Mouse (Mus musculus) left cerebral cortex, postnatal 10 days (tissue): ENCODE measurements at regions not wholly inside any gene's neighbourhood (a gene's known extent, or its start where the extent isn't known, plus 50 kb on each side); places are given as distances from the start of the nearest gene placed in this dataset.
"Not testable (repeated sequence)": the region's sequence is repeated elsewhere in the genome, so short reads cannot be mapped to it uniquely, and the experiment has no call there.

Experiments used
- DNase-seq, 2 experiments: peaks; one replicate each; pipeline ENCODE4 v3.0.0; 2021 to 2022; ENCODE audit warnings: low spot score in 2 of 2, mixed read lengths in 1 of 2; ENCODE audit errors: extremely low spot score in 1 of 2
- intact Hi-C: fragments of 180-260 bp; cut with DNase I; formaldehyde crosslinking; loops from one replicate; pipeline ENCODE4 v1.15.1; 2025

DNA sequence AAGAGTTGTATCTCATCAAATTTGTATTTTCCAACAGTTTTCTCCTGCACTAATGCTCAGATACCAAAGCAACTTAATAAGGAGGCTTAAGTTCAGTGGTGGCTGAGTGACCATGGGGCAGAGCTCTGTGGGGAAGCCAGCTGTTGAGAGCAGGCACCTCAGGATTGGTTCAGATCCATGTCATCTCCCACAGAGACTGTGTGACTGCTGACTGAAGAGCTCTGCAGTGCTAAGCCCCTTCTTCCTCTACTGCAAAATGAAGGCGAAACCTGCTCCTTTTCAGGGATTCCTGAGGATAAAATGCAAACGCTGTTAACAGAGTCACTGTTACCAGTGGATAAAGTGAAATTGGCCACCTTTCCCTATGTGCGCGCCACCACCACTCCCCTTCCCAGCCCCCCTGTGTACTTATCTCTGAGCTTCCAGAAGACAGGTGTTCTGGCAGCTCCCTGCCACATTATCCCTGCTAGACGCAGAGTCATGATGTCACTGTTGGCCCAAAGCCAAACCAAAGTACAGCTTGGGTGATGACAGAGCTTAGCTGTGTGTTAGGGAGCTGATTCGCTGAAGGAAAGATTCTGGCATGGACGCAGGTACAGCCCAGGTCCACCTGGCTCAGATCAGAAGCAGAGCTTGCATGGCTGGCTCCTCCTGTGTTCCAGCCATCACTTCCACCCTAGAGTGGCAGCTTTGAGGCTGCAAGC, 472.9 kb downstream of the Tcerg1l start:
- intact Hi-C loops: no loop called here
- DNase-seq: peak; percentile 44 to 74

DNA sequence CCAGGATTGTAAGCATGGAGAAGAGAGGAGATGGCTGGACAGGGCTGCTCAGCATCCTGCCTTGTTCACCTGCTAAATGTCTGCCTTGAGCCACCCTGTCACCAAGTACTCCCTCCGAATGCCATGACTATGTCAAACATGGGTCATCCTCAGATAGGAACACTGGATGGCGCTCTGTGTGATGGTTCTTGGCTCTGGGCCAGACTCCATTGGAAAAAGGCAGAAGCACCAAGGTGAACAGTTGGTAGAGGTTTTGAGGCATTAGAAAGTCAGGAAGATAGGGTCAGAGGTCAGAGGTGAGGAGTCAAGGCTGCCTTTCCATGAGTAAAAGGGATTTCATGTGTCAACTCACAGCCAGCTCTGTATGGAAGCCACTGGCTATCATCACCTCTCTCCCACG, 471.9 kb downstream of the Tcerg1l start:
- intact Hi-C loops: no loop called here
- DNase-seq: no peak

DNA sequence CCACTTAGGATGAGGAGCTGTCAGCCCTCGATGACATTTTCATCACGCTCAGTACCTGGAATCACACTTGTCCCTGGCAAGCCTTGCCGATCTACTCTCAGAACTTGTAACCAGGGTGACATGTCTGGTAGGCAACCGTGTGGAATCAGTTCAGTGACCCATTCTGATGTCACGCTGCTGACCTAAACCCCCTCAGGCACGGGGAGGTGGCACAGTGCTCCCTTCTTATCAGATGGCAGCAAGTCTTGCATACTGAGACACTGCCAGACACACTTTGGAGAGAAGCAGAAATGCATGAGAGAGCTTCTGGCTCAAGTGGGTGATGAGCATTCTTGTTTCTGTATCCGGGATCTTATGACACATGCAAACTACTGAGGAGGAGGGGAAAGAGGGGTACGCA, 470.2 kb downstream of the Tcerg1l start:
- intact Hi-C loops: no loop called here
- DNase-seq: no peak

DNA sequence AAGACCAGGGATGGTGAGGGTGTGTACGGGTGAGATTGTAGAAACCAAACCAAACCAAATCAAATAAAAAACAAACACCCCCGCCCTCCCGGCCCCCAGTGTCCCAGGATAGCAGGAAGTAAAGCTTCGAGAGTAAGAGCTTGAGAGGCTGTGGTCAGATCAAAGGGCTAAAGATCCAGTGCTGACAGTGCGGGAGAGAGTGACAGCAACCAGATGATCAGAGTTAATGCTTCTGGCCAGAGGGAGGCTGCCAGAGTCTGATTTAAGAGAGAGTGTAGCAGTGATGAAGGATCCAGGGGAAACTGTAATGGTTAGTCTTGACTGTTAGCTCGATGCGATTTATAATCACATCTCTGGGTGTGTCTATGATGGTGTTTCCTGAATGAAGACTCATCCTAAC, 467.3 kb downstream of the Tcerg1l start:
- intact Hi-C loops: no loop called here
- DNase-seq: no peak

DNA sequence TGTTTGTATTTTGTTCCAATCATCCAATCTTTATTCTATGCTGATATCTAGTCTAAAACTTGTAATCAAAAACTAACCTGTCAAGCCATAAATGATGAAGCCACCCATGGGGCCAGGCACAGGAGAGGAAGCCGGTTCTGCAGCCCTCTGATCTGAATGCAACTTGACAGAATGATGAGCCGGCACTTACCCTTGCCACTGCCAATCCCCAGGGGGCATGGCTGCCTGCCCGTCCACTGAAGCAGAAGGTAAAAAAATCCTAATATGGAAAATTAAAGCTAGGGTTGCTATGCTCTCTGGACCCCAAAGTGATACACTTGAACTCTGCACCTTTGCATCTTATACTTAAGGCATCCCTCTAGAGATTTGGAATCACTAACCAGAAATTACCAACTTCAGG, 461.6 kb downstream of the Tcerg1l start:
- intact Hi-C loops: no loop called here

DNA sequence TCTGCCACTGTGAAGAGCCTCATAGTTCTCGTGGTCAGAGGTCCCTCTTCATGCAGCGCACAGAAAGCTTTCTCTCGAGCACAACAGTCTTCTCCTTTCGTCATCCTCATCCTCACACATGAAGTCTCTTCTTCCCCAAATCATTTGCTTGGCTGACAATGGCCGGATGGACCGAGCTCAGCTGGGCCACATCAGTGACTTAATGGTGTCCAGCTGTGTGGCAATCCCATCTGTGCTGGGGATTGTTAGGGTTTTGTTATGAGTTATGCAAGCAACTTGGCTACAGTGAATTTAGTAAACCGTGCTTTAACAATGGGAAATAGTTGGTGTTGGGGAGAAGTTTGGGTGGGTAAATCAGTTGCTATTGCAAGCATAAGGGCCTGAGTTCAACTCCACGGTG, 458.4 kb downstream of the Tcerg1l start:
- intact Hi-C loops: no loop called here

More for the DNA sequence above, 461.6 kb downstream of the Tcerg1l start:
- DNase-seq: no peak

DNA sequence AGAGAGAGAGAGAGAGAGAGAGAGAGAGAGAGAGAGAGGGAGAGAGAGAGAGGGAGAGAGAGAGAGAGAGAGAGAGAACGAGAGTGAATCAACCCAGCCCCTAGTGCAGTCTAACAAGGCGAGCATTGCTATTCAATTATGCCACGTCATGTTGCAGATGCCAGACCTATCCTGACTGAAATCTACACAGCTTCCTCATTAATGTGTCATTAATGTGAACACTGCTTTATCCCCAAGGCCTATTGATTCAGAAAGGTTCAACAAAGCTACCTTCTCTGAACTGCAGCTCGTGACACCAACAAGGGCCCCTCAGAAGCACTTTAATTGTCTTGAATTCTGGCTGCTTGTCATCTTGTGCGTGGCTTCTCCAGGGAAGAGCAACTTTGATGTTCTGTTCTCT, 457.4 kb downstream of the Tcerg1l start:
- intact Hi-C loops: no loop called here
- DNase-seq: no peak

More for the DNA sequence above, 458.4 kb downstream of the Tcerg1l start:
- no peak for DNase-seq

DNA sequence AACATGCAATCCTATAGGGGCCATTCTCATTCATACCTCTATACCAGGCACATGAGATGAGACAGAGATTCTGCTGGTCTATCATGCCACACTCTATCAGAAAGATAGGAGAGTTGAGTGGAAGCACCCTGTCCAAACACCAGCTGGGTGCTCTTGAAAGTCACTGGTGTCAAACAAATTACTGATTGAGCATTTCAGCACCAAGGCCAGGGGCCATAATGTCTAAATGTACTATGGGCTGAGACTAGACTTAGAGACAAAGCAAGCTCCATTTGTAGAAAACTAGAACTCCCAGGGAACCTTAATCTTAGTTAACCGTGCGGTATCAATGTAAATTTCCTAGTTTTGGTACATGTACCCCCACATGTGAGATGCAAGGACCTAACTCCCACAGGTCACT, 452.5 kb downstream of the Tcerg1l start:
- no peak for DNase-seq
- intact Hi-C loops: no loop called here

DNA sequence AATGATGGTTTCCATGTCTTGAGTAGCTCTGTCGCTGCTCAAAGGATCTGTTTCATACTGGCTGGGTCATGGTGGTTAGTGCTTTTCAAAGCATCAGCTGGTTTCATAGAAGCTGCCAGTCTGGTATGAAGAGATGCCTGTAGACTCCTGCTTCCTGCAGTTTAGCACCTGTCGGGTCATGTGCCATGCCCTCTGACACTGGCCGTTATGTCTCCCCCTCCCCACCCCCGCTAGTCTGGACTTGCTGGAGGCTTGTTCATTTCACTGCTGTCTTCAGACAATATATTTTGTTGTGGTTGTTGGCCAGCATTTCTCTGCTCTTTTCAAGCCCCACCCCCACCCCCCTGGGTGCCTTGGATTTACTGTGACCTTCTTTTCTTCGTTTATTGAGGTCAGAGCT, 450.1 kb downstream of the Tcerg1l start:
- intact Hi-C loops: no loop called here
- DNase-seq: no peak

DNA sequence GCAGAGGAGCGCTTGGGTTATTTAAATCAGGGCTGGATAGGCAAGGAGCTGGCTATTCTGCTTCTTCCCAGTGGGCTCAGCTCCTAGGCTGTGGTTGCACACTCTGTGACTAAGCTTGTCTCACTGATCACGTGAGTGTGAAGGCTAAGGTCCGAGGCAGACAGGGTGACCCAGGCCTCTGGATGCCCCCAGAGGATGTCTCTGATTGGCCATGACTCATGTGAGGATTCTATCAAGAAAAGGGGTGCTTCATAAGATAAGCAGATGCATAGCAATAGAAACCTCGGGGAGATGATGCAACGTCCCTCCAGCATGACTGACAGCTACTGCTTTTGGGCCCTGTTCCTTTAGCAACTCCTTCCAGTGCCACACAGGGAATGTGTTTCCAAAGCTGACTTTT, 440.2 kb downstream of the Tcerg1l start:
- DNase-seq: no peak
- intact Hi-C loops: no loop called here

DNA sequence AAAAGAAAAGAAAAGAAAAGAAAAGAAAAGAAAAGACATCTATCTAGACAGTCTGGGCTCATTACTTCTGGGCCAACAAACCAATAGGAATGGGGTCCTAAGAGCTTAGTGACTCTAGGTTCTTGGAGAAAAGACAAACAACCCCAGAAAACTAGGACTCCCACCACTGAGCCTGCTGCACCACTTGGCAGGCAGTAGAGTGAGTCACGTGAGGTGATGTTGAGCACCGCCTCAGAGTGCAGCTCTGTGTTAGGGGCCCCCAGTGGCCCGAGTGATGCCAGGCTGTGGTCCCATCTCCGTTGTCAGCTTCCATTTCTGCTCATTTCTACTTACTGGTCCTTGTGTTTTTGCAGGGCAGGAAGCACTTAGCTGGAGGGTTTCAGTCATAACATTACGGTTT, 439.7 kb downstream of the Tcerg1l start:
- no peak for DNase-seq
- intact Hi-C loops: no loop called here

DNA sequence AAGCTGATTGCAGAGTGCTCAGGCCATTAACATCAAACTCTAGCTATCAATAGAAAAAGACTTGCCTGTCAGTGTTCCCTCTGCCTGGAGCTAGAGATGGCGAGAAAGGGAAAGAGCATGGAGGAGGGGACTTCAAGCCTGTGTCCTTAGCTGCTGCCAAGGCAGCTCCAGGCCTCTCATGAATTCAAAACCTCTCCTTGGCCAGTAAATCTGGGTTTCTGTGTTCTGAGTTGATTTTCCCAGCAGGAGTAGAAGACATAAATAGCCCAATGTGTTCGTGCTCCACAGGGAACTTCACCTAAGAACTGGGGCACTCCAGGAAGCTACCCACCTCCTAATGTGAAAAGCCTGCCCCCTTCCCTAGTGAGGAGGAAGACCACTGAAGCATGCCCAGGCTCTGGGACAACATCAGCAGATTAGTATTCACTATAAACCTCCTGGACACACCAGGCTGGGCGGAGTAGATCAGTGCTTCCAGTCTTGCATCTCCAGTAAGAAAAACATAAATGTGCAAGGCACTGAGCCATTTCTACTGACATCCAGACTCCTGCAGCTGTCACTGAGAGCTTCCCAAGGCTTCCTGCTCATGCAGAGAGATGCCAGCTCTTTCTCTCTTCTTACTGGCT, 433.9 kb downstream of the Tcerg1l start:
- DNase-seq: peak in 1 of 2 experiments; percentile 13
- intact Hi-C loops: no loop called here

DNA sequence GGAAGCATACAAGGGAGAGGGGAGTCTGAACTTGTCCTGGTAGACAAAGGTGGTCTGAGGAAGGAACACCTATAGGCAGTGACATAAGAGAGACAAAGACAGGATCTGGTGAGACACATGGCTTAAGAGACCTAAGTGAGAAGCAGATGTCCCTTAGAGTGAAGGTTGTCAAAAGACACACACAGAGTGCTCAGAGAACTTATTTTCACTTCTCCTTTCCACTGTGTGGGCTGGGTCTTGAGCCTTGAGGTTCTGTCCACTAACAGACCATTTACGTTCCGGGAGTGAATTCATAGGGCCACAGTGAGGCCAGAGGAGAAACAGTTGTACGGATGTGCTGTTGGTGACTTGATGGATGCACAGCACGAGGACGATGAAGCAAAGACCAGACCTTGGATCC, 422.8 kb downstream of the Tcerg1l start:
- no peak for DNase-seq
- intact Hi-C loops: no loop called here

DNA sequence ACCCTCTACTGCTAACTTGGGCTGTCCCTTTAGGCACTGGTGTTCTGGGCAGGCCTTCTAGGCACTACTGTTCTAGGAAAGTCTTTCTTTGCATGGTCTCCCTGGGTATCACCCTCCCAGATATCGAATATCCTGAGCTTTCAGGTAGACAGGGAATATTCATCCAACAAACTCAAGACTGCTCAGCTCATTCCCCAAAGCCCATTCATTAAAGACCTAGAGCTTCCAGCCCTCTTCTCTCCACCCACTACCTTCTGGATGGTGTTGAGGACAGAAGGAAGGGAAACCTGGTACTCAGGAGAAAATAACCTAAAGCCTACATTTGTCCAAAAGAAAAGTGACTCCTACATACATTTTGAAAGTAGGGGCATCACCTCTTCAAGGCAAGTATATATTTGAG, 420.0 kb downstream of the Tcerg1l start:
- DNase-seq: no peak
- intact Hi-C loops: no loop called here

DNA sequence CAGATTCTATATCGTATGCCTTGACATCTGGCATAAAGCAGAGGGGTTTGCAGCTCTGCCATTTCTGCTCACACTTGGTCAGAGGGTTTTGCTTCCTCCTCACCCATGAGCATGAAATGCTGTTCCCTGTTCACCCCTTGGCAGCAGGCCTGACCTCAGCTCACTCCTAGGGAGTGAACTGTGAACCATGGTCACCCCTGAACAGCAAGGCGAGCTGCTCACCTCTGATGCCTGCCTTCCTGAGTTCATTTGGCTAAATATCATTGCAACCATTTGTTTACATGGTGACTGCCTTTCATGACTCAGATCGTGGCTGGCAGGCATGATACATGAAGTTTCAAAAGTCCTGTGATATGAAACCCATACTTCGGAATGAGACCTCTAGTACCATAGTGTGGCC, 418.2 kb downstream of the Tcerg1l start:
- intact Hi-C loops: no loop called here
- DNase-seq: no peak

DNA sequence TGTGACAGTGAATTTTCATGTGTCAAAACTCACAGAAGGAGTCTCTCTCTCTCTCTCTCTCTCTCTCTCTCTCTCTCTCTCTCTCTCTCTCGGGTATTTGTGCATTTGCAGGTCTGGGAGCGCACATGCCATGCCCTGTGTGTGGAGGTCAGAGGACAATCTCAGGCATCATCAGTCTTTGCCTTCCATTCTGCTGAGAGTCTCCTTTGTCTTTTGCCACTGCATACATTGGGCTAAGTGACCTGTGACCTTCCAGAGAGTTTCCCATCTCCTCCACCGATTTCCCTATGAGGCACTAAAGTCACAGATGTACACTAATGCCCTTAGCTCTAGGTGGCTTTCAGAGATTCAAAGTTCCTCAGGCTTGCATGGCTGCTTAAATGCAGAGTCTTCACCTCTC, 391.7 kb downstream of the Tcerg1l start:
- intact Hi-C loops: no loop called here
- DNase-seq: no peak

DNA sequence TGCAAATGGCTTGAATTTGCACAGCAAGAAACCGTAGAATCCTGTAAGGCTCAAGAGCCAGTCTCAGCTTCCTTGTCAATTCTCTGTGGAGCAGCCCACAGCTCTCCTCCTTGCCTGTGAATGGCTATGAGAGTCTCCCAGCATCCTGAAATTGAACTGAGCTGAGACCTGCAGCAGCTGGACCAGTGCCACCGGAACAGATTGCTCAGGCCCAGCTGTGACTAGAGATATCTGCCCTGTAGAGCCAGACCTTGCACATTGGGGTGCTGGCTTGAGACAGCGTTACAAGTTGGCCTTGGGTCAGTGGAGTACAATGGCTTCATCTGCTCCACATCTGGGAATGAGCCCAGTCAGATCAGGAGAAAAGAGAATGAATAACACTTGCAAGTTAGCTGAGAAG, 390.6 kb downstream of the Tcerg1l start:
- intact Hi-C loops: no loop called here
- DNase-seq: peak; percentile 11 to 60

DNA sequence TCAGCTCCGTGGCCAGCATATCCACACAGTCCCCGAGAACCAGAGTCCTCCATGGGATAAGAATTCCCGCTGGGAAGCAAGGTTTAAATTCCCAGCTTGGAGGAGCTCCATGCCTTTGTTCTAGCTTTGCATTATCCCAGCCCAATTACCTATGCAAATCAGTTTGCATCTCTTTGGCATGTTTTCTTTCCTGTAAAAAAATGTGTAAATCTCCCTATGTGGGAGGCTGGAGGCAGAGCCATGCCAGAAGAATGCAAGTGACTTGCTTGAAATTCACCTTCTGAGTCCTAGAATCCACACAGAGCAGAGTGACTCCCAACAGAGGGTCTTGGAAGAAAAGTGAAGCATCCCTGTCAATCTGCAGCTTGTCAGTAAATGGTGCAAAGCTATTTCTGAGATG, 388.9 kb downstream of the Tcerg1l start:
- intact Hi-C loops: no loop called here
- peak in 1 of 2 experiments; percentile 5 for DNase-seq

DNA sequence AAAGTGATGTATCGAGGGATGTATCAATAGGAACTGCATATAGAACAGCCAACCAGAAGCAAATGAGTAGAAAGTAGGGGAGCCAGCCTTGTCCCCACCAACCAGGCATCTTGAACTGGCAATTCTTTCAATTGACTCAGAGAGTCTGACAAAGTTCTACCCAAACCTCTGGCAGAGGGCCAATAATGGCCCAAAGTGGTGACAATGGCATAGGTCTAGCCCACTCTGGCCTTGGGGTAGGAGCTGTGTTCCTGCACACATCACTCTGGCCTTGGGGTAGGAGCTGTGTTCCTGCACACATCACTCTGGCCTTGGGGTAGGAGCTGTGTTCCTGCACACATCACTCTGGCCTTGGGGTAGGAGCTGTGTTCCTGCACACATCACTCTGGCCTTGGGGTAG, 373.5 kb downstream of the Tcerg1l start:
- DNase-seq, intact Hi-C loops: not testable (repeated sequence)

DNA sequence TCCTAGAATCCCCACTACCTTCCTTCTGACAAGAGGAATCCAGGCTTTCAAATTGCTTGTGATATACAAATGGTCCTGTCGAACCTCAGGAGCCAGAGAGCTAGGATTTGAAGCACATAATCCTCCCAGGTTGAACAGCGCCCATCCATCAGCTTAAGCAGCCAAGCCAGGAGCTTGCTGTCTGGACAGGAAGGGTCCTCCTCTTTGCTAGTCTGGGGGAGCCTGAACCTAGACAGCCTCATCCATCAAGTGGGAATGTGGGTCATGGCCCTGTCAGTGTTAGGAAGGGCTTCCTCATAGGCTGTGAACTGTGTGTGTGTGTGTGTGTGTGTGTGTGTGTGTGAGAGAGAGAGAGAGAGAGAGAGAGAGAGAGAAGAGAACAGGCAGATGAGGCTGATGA, 345.8 kb downstream of the Tcerg1l start:
- intact Hi-C loops: no loop called here
- no peak for DNase-seq

DNA sequence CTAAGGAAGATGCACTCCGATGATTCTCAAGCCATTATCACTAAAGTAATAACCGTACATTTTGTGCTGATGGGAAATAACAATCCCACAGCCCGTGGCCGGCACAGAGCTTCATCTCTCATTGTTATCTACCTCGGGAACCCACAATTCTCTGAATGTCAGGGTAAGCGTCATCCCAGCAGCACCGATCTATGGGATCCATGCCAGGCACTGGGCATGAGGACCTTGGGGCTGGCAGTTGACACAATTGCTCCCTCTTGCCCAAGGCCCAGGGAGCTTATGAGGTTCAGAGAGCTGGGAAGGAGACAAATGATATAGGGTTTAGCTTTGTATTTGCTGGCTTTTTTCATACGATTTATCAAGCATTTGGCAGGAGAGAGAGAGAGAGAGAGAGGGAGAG, 342.8 kb downstream of the Tcerg1l start:
- intact Hi-C loops: no loop called here
- DNase-seq: no peak
